Mouse (Mus musculus): ENCODE measurements around the gene Myh7b.
A peak's percentile ranks its signal among the peaks of the same experiment; 100 is the strongest.

The Myh7b gene

GRCm38 (mm10) chr2:155610978-155611377, at the start of gene Myh7b:
Gene Myh7b, plus strand, starts transcription at chr2:155611212.
- DNase-seq: no peak

- DNase-seq: no peak
Observed at GRCm38 (mm10) chr2:155562209-155562608, 48.8 kb upstream of the Myh7b start.

GRCm38 (mm10) chr2:155562934-155563333, 48.1 kb upstream of the Myh7b start:
- no peak for DNase-seq

GRCm38 (mm10) chr2:155567751-155568150, 43.3 kb upstream of the Myh7b start:
- DNase-seq: no peak

- DNase-seq: no peak
Observed at GRCm38 (mm10) chr2:155569223-155569807, 41.7 kb upstream of the Myh7b start.

- DNase-seq: peak; percentile 30 to 66
Observed at GRCm38 (mm10) chr2:155573001-155573400, 38.0 kb upstream of the Myh7b start.

GRCm38 (mm10) chr2:155573996-155574395, 37.0 kb upstream of the Myh7b start:
- no peak for DNase-seq

GRCm38 (mm10) chr2:155574700-155575099, 36.3 kb upstream of the Myh7b start:
- DNase-seq: peak; percentile 39 to 48

- DNase-seq: peak in 1 of 2 experiments; percentile 47
Observed at GRCm38 (mm10) chr2:155576656-155577055, 34.4 kb upstream of the Myh7b start.

- no peak for DNase-seq
Observed at GRCm38 (mm10) chr2:155580331-155580730, 30.7 kb upstream of the Myh7b start.

- DNase-seq: no peak
Observed at GRCm38 (mm10) chr2:155582384-155582995, 28.5 kb upstream of the Myh7b start.

GRCm38 (mm10) chr2:155582996-155583395, 28.0 kb upstream of the Myh7b start:
- no peak for DNase-seq

GRCm38 (mm10) chr2:155583927-155584530, 27.0 kb upstream of the Myh7b start:
- DNase-seq: peak; percentile 42 to 78

- no peak for DNase-seq
Observed at GRCm38 (mm10) chr2:155585082-155585481, 25.9 kb upstream of the Myh7b start.

GRCm38 (mm10) chr2:155585486-155585885, 25.5 kb upstream of the Myh7b start:
- peak; percentile 34 to 58 for DNase-seq

- no peak for DNase-seq
Observed at GRCm38 (mm10) chr2:155588136-155588535, 22.9 kb upstream of the Myh7b start.

GRCm38 (mm10) chr2:155589521-155589920, 21.5 kb upstream of the Myh7b start:
- no peak for DNase-seq

GRCm38 (mm10) chr2:155590876-155591275, 20.1 kb upstream of the Myh7b start:
- no peak for DNase-seq

- DNase-seq: no peak
Observed at GRCm38 (mm10) chr2:155591676-155592075, 19.3 kb upstream of the Myh7b start.

- peak; percentile 99 to 100 for DNase-seq
Observed at GRCm38 (mm10) chr2:155592137-155592853, 18.7 kb upstream of the Myh7b start, which contains the start of gene Gss. Gene Gss, minus strand, starts transcription at chr2:155592810.

- no peak for DNase-seq
Observed at GRCm38 (mm10) chr2:155592854-155593283, 18.1 kb upstream of the Myh7b start.

- DNase-seq: peak; percentile 30 to 68
Observed at GRCm38 (mm10) chr2:155595516-155595915, 15.5 kb upstream of the Myh7b start.

GRCm38 (mm10) chr2:155603707-155604106, 7.3 kb upstream of the Myh7b start:
- no peak for DNase-seq
